Comparison of ENCODE assay signal across 29 mouse cellular contexts in the genomic region with DNA sequence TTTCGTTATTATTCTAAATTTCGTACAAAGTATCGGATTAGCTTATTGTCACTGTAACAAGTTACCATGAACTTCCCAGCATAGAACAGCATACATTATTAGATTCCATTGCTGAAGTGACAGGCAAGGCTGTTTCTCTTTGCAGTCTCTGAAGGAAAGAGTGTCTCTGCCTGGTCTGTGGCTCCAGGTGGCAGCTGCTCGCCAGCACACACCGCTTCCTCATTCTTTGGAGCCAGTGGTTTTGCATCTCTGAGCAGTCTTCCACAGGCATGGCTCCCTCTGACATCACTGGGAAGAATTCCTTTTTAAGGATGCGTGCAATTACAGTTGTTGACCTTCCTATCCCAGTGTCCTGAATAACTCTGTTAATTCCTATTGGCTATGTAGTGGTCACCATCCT. TPM values are rescaled to one million over a fixed set of nuclear protein-coding genes. Genes with fewer than 3 reads are reported as not detected.
A peak's percentile ranks its signal among the peaks of the same experiment; 100 is the strongest.
DNase-seq lines count a peak whose midpoint lies in the region; ATAC-seq and TF ChIP-seq lines count a peak whose summit lies in the region.
"Had no signal": no experiment of that assay in that cellular context is flagged by ENCODE, and none has a peak within 500 bp of the region (broad histone marks: within the 10 kb centered on the region; RNA-seq: fewer than 3 reads in every experiment).

No protein-coding gene starts in this region.

- no peak overlapping the region for H3K4me2 ChIP-seq in midbrain, embryonic 11.5 days
- no peak overlapping the region for H3K4me2 ChIP-seq in midbrain, embryonic 15.5 days
- H3K4me2 ChIP-seq in myocyte (ENCODE audit: low read depth) = no peak overlapping the region
- no peak overlapping the region for H3K4me2 ChIP-seq in forebrain, postnatal 0 days (ENCODE audit: low read depth)
- H3K4me2 ChIP-seq: embryonic facial prominence, embryonic 13.5 days; forebrain, embryonic 12.5 days; forebrain, embryonic 15.5 days; heart, embryonic 13.5 days; hindbrain, embryonic 14.5 days had no signal

- WGBS in midbrain, embryonic 11.5 days = 91% methylated on average over 6 of the region's 6 CpGs
- 85% methylated on average over 6 of the region's 6 CpGs for WGBS in midbrain, embryonic 15.5 days
- WGBS in forebrain, postnatal 0 days = 90% methylated on average over 6 of the region's 6 CpGs

- no peaks in the 10 kb centered on the region for H3K79me2 ChIP-seq in myocyte (ENCODE audit: control insufficient read depth, insufficient read depth)

- peak; percentile 19; the same call in 1 of the 2 replicates for ATAC-seq in midbrain, embryonic 11.5 days (ENCODE audit: low FRiP score)
- ATAC-seq in midbrain, embryonic 15.5 days (replicated peaks) = no peak
- peak; percentile 48; the same call in 1 of the 2 replicates for ATAC-seq in common myeloid progenitor, adult 5-6 weeks (replicated peaks; ENCODE audit: low read depth, poor library complexity, severe bottlenecking)
- no peak for ATAC-seq in forebrain, postnatal 0 days
- ATAC-seq: activated CD4-positive, CD25-positive, alpha-beta regulatory T cell, adult 4 months; CD4-positive, CD25-positive, alpha-beta regulatory T cell, adult 4 months; forebrain, embryonic 15.5 days; hindbrain, postnatal 0 days had no signal

- no peak overlapping the region for H3K27ac ChIP-seq in midbrain, embryonic 11.5 days (ENCODE audit: low read depth, low read length)
- no peak overlapping the region for H3K27ac ChIP-seq in midbrain, embryonic 15.5 days
- no peak overlapping the region for H3K27ac ChIP-seq in forebrain, postnatal 0 days (ENCODE audit: low read depth, low read length)
- H3K27ac ChIP-seq: embryonic facial prominence, embryonic 10.5 days; embryonic facial prominence, embryonic 13.5 days; forebrain, embryonic 12.5 days; forebrain, embryonic 15.5 days; heart, adult 2 months; heart, embryonic 10.5 days; heart, embryonic 13.5 days; hindbrain, embryonic 14.5 days; hindbrain, postnatal 0 days had no signal

- no peaks in the 10 kb centered on the region for H3K27me3 ChIP-seq in midbrain, embryonic 11.5 days (ENCODE audit: control insufficient read depth, insufficient read depth, low read length)
- H3K27me3 ChIP-seq in midbrain, embryonic 15.5 days (replicated peaks) = no peaks in the 10 kb centered on the region
- no peaks in the 10 kb centered on the region for H3K27me3 ChIP-seq in myocyte (ENCODE audit: control insufficient read depth, insufficient read depth, insufficient read length)
- H3K27me3 ChIP-seq in forebrain, postnatal 0 days (ENCODE audit: insufficient read depth, low read length) = no peaks in the 10 kb centered on the region
- H3K27me3 ChIP-seq: embryonic facial prominence, embryonic 13.5 days; forebrain, embryonic 12.5 days; forebrain, embryonic 15.5 days; heart, embryonic 13.5 days had no signal

- no peak for TF ChIP-seq POLR2A in myocyte (IDR thresholded peaks at IDR 0.05; ENCODE audit: insufficient read length, low read depth)

- no peaks in the 10 kb centered on the region for H3K4me1 ChIP-seq in midbrain, embryonic 11.5 days (ENCODE audit: control insufficient read depth, insufficient read depth, low read length)
- peaks cover 8% of the 10 kb centered on the region for H3K4me1 ChIP-seq in midbrain, embryonic 15.5 days
- H3K4me1 ChIP-seq in forebrain, postnatal 0 days (ENCODE audit: insufficient read depth) = no peaks in the 10 kb centered on the region
- H3K4me1 ChIP-seq: forebrain, embryonic 12.5 days had no signal

- H3K9me3 ChIP-seq in midbrain, embryonic 11.5 days (ENCODE audit: control insufficient read depth, low read length) = no peaks in the 10 kb centered on the region
- no peaks in the 10 kb centered on the region for H3K9me3 ChIP-seq in midbrain, embryonic 15.5 days
- no peaks in the 10 kb centered on the region for H3K9me3 ChIP-seq in forebrain, postnatal 0 days (ENCODE audit: low read length)
- H3K9me3 ChIP-seq: embryonic facial prominence, embryonic 10.5 days; embryonic facial prominence, embryonic 13.5 days; forebrain, embryonic 12.5 days; forebrain, embryonic 15.5 days; heart, embryonic 10.5 days; heart, embryonic 13.5 days had no signal

- no peak for DNase-seq in midbrain, embryonic 11.5 days (ENCODE audit: low spot score, missing footprints)
- DNase-seq in ZHBTc4 (ENCODE audit: low read depth, low spot score) = peak; percentile 12
- DNase-seq in forebrain, postnatal 0 days = no peak
- DNase-seq in embryo, embryonic 10.5 days (ENCODE audit: low spot score) = no peak
- no peak for DNase-seq in urinary bladder, adult 18-20 months (ENCODE audit: low spot score in 2 of 2)
- DNase-seq: adrenal gland, adult 8-10 months; adrenal gland, postnatal 36 days; cerebellum, adult 18-20 months; cerebellum, adult 9-10 months; cerebellum, postnatal 14 days; embryo, embryonic 11 days; gastrocnemius, postnatal 25 days; heart, adult 2 months; heart, postnatal 14 days; heart, postnatal 4 days had no signal

- no peak for TF ChIP-seq CTCF in forebrain, postnatal 0 days (IDR thresholded peaks at IDR 0.05; ENCODE audit: low read depth)

- H3ac ChIP-seq in myocyte (ENCODE audit: control insufficient read depth, insufficient read length) = no peak overlapping the region

- H3K9ac ChIP-seq in midbrain, embryonic 11.5 days (ENCODE audit: low read length) = no peak overlapping the region
- H3K9ac ChIP-seq in midbrain, embryonic 15.5 days = no peak overlapping the region
- no peak overlapping the region for H3K9ac ChIP-seq in forebrain, postnatal 0 days
- H3K9ac ChIP-seq: embryonic facial prominence, embryonic 13.5 days; forebrain, embryonic 12.5 days; forebrain, embryonic 15.5 days; heart, embryonic 13.5 days; hindbrain, embryonic 14.5 days had no signal

- H3K4me3 ChIP-seq in midbrain, embryonic 11.5 days (ENCODE audit: low read depth, low read length) = no peak overlapping the region
- H3K4me3 ChIP-seq in midbrain, embryonic 15.5 days = no peak overlapping the region
- no peak overlapping the region for H3K4me3 ChIP-seq in myocyte
- H3K4me3 ChIP-seq in forebrain, postnatal 0 days (ENCODE audit: low read depth, low read length) = no peak overlapping the region
- H3K4me3 ChIP-seq: embryonic facial prominence, embryonic 10.5 days; embryonic facial prominence, embryonic 13.5 days; erythroblast, embryonic 14.5 days; forebrain, embryonic 12.5 days; forebrain, embryonic 15.5 days; heart, adult 2 months; heart, embryonic 10.5 days; heart, embryonic 13.5 days had no signal

- H3K36me3 ChIP-seq in midbrain, embryonic 11.5 days (ENCODE audit: control insufficient read depth, insufficient read depth, low read length) = no peaks in the 10 kb centered on the region
- H3K36me3 ChIP-seq in midbrain, embryonic 15.5 days (replicated peaks) = peaks cover 17% of the 10 kb centered on the region
- no peaks in the 10 kb centered on the region for H3K36me3 ChIP-seq in myocyte (ENCODE audit: control insufficient read depth, insufficient read depth)
- peaks cover 35% of the 10 kb centered on the region for H3K36me3 ChIP-seq in forebrain, postnatal 0 days (ENCODE audit: insufficient read depth)
- H3K36me3 ChIP-seq: embryonic facial prominence, embryonic 10.5 days; embryonic facial prominence, embryonic 13.5 days had no signal

TF ChIP-seq in myocyte, 11 proteins besides CTCF, POLR2A, EP300 and RAD21:
- TF ChIP-seq TCF3 (IDR thresholded peaks at IDR 0.05; ENCODE audit: insufficient read length, low read depth) (no peak), E2F4 (IDR thresholded peaks at IDR 0.05; ENCODE audit: insufficient read depth) (no peak), REST (IDR thresholded peaks at IDR 0.05; ENCODE audit: insufficient read depth, insufficient read length) (no peak), MYOD1 (IDR thresholded peaks at IDR 0.05; ENCODE audit: control insufficient read depth in 1 of 3, insufficient read length in 2 of 3, low read depth in 2 of 3) (peak in 2 of 3 experiments; percentile 60), MYOG (IDR thresholded peaks at IDR 0.05; ENCODE audit: control insufficient read depth in 1 of 3, insufficient read depth in 1 of 3, insufficient read length in 2 of 3, low read depth in 2 of 3) (peak in 2 of 3 experiments; percentile 20 to 66), POLR2AphosphoS2 (IDR thresholded peaks at IDR 0.05; ENCODE audit: insufficient read length, low read depth) (no peak), USF1 (IDR thresholded peaks at IDR 0.05; ENCODE audit: low read depth) (no peak), TCF12 (IDR thresholded peaks at IDR 0.05; ENCODE audit: insufficient read depth, poor library complexity, severe bottlenecking) (no peak)
TF ChIP-seq in myocyte: peak in this region for 2.

RNA-seq across cellular contexts. Expression of a gene that starts 52.7 kb away (rescaled TPM):
- polyA plus RNA-seq in midbrain, embryonic 11.5 days (2014; fragmentation: Nextera tagmentation; extraction: Ambion mirVana) = 72.1 TPM in 2 replicates
- 303 and 331 TPM in 2 replicates for polyA plus RNA-seq in midbrain, embryonic 15.5 days (2015; fragmentation: Nextera tagmentation; extraction: Ambion mirVana)
- 0.53 and 0.73 TPM in 2 replicates for total RNA-seq in common myeloid progenitor, adult 5-6 weeks (2017)
- 1.1 TPM for polyA plus RNA-seq in myocyte (2012; fragmentation: generic; extraction: Trizol)
- total RNA-seq in forebrain, postnatal 0 days (2014; rRNA removed) = 319 and 402 TPM in 2 replicates
- 187 and 243 TPM in 2 replicates for polyA plus RNA-seq in forebrain, postnatal 0 days (2015; fragmentation: Nextera tagmentation; extraction: Ambion mirVana)
- polyA plus RNA-seq: erythroblast, embryonic 14.5 days had no signal

Comparison
In these comparisons a context has a peak if more than half of its experiments do, and no peak if none do; other contexts are left out.
1. ATAC-seq: peak in midbrain, embryonic 11.5 days (single experiment) and common myeloid progenitor, adult 5-6 weeks (single experiment); none in midbrain, embryonic 15.5 days (single experiment) and forebrain, postnatal 0 days (single experiment).
2. RNA of a gene that starts 52.7 kb away (polyA plus RNA-seq): 303 to 331 TPM in midbrain, embryonic 15.5 days, 187 to 243 TPM in forebrain, postnatal 0 days and 72.1 TPM in midbrain, embryonic 11.5 days; 1.1 TPM in myocyte (single experiment); every median in the first group is over 10 times any median in the second.